Mouse (Mus musculus): ENCODE measurements around the gene Slc30a2. TPM values are rescaled to one million over a fixed set of nuclear protein-coding genes. Genes with fewer than 3 reads are reported as not detected.

The Slc30a2 gene
- polyA plus RNA-seq, 1 experiment = not detected

DNA sequence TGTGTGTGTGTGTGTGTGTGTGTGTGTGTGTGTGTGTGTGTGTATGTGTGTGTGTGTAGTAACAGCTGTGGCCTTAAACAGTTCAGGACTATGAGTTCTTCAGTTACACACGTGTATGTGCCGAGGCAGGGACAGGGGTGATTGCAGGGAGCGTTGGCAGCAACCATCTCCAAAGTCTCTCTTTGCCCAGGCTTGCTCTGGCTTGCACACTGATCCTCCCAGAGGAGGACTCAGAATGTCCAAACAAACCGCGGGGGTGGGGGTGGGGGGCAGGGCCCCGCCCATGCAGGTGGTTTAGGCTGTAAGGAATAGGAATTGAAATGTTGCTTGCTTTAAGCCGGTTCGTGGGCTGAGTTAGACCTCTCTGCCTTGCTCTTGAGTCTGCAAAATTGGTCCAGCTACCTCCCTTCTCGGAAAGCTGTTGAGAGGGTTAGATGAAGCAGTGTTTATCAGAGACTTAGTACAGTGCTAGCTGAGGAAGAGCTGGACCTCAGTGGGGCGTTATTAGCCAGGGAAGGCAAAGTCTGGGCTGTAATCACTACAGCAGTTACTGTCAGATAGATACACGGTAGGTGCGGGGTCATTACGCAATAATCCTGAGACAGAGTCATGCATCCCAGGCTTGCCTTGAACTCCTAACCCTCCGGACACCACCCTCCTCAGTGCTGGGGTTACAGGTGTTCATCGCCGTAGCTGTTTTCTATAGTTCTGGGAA lies 59.0 kb downstream of the Slc30a2 start:
- H3K27me3 ChIP-seq (replicated peaks) = peaks cover 2% of the 10 kb centered on the region
- H3K4me3 ChIP-seq (replicated peaks) = peak overlapping the region; percentile 93
- no peak for TF ChIP-seq FLI1 (IDR thresholded peaks at IDR 0.05; ENCODE audit: low read length)
- TF ChIP-seq GATA1 (IDR thresholded peaks at IDR 0.05; ENCODE audit: borderline replicate concordance, low read length) = no peak
- H3K36me3 ChIP-seq (replicated peaks; ENCODE audit: low read length) = peaks cover 25% of the 10 kb centered on the region
- no peaks in the 10 kb centered on the region for H3K9me3 ChIP-seq
- H3K4me1 ChIP-seq = peaks cover 62% of the 10 kb centered on the region

DNA sequence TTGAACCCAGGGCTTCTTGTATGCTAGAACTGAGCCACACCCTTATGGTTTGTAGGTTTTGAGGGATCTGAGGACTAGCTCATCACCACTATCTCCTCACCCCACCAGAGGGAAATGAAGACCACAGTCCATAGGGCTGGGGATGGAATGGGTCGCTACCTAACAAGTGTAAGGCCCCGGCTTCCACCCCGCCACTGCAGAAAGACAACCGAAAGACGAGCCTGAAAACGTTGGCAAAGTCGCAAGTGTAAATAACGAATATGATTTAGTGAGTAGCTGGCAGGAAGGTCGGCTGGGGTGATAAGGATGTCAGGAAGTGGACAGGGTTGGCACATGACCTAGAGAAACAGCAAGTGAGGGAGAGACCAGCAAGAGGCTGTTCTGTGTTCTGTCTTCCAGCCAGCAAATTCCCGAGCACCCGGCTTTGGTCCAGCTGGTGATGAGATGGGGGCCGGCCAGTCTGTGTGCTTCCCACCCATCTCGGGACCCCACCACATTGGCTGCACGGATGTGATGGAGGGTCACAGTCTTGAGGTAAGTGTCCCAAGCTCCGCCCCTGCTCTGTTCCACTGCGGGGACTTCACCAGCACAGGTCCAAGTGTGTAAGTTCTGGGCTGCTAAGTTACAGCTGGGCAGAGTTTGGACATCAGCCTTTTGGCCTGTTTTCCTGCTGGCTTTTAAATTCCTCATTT lies 59.7 kb downstream of the Slc30a2 start:
- peaks cover 63% of the 10 kb centered on the region for H3K4me1 ChIP-seq
- TF ChIP-seq FLI1 (IDR thresholded peaks at IDR 0.05; ENCODE audit: low read length) = no peak
- no peak for TF ChIP-seq GATA1 (IDR thresholded peaks at IDR 0.05; ENCODE audit: borderline replicate concordance, low read length)
- H3K27me3 ChIP-seq (replicated peaks) = peaks cover 2% of the 10 kb centered on the region
- H3K36me3 ChIP-seq (replicated peaks; ENCODE audit: low read length) = peaks cover 32% of the 10 kb centered on the region
- no peaks in the 10 kb centered on the region for H3K9me3 ChIP-seq
- H3K4me3 ChIP-seq (replicated peaks) = peak overlapping the region; percentile 93

DNA sequence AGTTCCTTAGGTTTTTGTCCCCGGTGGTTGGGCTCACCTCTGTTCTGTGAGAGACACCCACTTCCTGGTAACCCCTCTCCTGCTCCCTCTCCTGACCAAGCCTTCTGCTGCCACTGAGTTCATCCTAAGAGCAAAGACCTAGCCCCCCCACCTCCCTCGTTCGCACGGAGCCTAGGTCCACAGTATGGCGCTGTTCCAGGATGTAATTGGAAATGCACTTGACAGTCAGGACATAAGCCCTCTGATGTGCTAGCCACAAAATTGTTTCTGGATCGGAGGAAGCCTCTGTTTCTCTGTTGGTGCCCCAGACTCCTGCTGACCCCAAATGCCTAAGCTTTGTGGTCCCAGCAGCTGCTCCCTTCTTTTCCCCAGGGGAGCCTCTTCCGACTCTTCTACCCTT lies 60.7 kb downstream of the Slc30a2 start:
- H3K9me3 ChIP-seq = no peaks in the 10 kb centered on the region
- H3K4me3 ChIP-seq (replicated peaks) = peak overlapping the region; percentile 93
- TF ChIP-seq GATA1 (IDR thresholded peaks at IDR 0.05; ENCODE audit: borderline replicate concordance, low read length) (no peak), FLI1 (IDR thresholded peaks at IDR 0.05; ENCODE audit: low read length) (no peak)

More for the DNA sequence above, 60.7 kb downstream of the Slc30a2 start:
- peaks cover 63% of the 10 kb centered on the region for H3K4me1 ChIP-seq
- peaks cover 42% of the 10 kb centered on the region for H3K36me3 ChIP-seq (replicated peaks; ENCODE audit: low read length)
- peaks cover 2% of the 10 kb centered on the region for H3K27me3 ChIP-seq (replicated peaks)

Other genes with a start within 250 kb of the Slc30a2 start
- 77.0 and 307 TPM in 2 replicates for gene Cd52, start 248.1 kb upstream of the Slc30a2 start, polyA plus RNA-seq (2012; ENCODE audit: insufficient read depth, low replicate concordance)
- gene Ubxn11, start 240.6 kb upstream of the Slc30a2 start, polyA plus RNA-seq (2012; ENCODE audit: insufficient read depth, low replicate concordance) = 69.8 and 175 TPM in 2 replicates
- gene Sh3bgrl3, start 214.4 kb upstream of the Slc30a2 start, polyA plus RNA-seq (2012; ENCODE audit: insufficient read depth, low replicate concordance) = 1,646 and 1,679 TPM in 2 replicates
- 10.9 and 19.9 TPM in 2 replicates for gene Cep85, start 156.1 kb upstream of the Slc30a2 start, polyA plus RNA-seq (2012; ENCODE audit: insufficient read depth, low replicate concordance)
- not detected in 2 replicates for gene Gm7534, start 140.2 kb upstream of the Slc30a2 start, polyA plus RNA-seq (2012; ENCODE audit: insufficient read depth, low replicate concordance)
- gene Catsper4, start 115.8 kb upstream of the Slc30a2 start, polyA plus RNA-seq (2012; ENCODE audit: insufficient read depth, low replicate concordance) = not detected in 2 replicates
- gene Cnksr1, start 104.8 kb upstream of the Slc30a2 start, polyA plus RNA-seq (2012; ENCODE audit: insufficient read depth, low replicate concordance) = not detected in 2 replicates
- gene E130218I03Rik, start 99.5 kb upstream of the Slc30a2 start, polyA plus RNA-seq (2012; ENCODE audit: insufficient read depth, low replicate concordance) = not detected in 2 replicates
- 27.6 and 28.1 TPM in 2 replicates for gene Zfp593, start 97.6 kb upstream of the Slc30a2 start, polyA plus RNA-seq (2012; ENCODE audit: insufficient read depth, low replicate concordance)
- not detected in 2 replicates for gene Gm30191, start 96.2 kb upstream of the Slc30a2 start, polyA plus RNA-seq (2012; ENCODE audit: insufficient read depth, low replicate concordance)
- gene Grrp1, start 89.1 kb upstream of the Slc30a2 start, polyA plus RNA-seq (2012; ENCODE audit: insufficient read depth, low replicate concordance) = not detected in 2 replicates
- 0.20 TPM in 1 of 2 replicates, not detected in the other for gene Pdik1l, start 55.3 kb upstream of the Slc30a2 start, polyA plus RNA-seq (2012; ENCODE audit: insufficient read depth, low replicate concordance)
- gene Trim63, start 28.1 kb upstream of the Slc30a2 start, polyA plus RNA-seq (2012; ENCODE audit: insufficient read depth, low replicate concordance) = not detected in 2 replicates
- not detected in 2 replicates for gene Extl1, start 40.7 kb downstream of the Slc30a2 start, polyA plus RNA-seq (2012; ENCODE audit: insufficient read depth, low replicate concordance)
- gene Pafah2, start 53.1 kb downstream of the Slc30a2 start, polyA plus RNA-seq (2012; ENCODE audit: insufficient read depth, low replicate concordance) = 2.4 and 3.8 TPM in 2 replicates
- 7.4 and 115 TPM in 2 replicates for gene Stmn1, start 125.1 kb downstream of the Slc30a2 start, polyA plus RNA-seq (2012; ENCODE audit: insufficient read depth, low replicate concordance)
- gene Paqr7, start 153.5 kb downstream of the Slc30a2 start, polyA plus RNA-seq (2012; ENCODE audit: insufficient read depth, low replicate concordance) = 41.9 and 45.9 TPM in 2 replicates
- gene Aunip, start 167.8 kb downstream of the Slc30a2 start, polyA plus RNA-seq (2012; ENCODE audit: insufficient read depth, low replicate concordance) = 0.54 TPM in 1 of 2 replicates, not detected in the other
- gene Mtfr1l, start 192.2 kb downstream of the Slc30a2 start, polyA plus RNA-seq (2012; ENCODE audit: insufficient read depth, low replicate concordance) = 46.4 and 106 TPM in 2 replicates
- 7.1 and 9.1 TPM in 2 replicates for gene Selenon, start 209.0 kb downstream of the Slc30a2 start, polyA plus RNA-seq (2012; ENCODE audit: insufficient read depth, low replicate concordance)